Mouse (Mus musculus) naive thymus-derived CD4-positive, alpha-beta T cell, adult 2 months (primary cell): ENCODE results near the gene Lrrtm4.

Experiments used
- DNase-seq: peaks from one replicate; pipeline ENCODE4 v3.0.0-alpha.2; 2011; ENCODE audit warnings: low read depth

Gene Lrrtm4

DNA sequence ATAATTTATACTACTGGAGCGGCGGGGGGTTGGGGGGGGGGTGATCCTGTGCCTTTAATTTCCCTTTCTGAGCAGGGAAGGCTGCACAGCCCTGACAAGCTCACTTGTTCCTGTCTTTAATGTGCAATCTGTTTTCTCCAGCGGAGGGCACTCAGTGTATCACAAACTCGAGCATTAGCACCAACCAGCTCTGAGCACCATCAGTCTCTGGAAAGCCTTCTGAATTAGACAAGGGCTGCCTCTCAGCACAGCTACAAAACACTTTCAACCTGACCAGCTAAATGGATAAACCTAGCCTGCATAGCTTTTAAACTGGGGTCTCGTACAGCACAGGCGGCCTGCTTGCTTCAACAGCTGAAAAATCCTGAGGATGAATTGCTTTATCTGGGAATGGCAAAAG, at the start of gene Lrrtm4:
Lrrtm4 (plus strand) TSS at position 113 of the 400 bp plus-strand sequence.
- no peak for DNase-seq

DNA sequence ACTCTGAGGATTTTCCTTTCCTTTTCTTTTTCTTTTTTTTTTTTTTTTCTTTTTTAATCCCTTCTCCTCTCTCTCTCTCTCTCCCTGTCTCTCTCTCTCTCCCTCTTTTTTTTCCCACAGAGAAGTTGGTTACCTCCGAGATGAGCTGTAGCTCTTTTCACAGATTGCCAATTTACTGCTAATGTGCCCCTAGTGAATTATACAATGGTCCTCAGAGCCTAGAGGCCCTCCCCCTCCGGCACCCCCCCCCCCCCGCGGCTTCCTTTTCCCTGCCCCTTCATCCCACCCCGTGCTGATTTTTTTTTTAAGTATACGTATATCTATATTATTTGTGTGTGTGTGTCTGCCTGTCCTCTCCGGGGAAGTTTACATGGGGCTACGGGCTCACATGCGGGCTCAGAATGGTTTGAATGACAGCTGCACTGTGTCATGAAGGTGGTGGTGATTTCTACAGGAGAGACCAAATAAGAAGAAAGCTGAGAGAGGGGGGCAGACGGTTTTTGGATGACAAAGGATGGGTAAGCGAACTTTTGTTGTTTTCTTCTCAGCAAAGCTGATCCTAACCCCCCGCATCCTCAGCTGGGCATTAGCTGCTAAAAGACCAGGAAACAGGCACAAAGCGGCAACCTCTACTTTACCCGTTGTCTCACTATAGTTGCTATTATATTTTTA, 648 bp downstream of the Lrrtm4 start:
- no peak for DNase-seq

DNA sequence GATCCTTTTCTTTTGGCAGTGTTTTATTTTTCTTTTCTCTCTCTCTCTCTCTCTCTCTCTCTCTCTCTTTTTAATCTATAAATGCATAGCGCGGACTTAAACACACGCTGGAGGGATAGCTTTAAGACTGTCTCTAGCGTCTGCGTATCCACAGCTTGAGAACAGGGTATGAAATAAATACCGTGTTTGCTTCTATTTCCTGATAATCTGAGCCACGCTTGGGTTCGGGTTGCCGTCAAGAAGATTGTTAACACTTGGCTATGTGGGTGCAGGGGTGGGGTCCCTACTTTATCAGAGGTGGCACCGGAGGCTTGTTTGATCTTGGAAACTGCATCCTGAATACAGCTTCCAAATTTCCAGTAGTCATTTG, 1.2 kb downstream of the Lrrtm4 start:
- DNase-seq, result no peak

DNA sequence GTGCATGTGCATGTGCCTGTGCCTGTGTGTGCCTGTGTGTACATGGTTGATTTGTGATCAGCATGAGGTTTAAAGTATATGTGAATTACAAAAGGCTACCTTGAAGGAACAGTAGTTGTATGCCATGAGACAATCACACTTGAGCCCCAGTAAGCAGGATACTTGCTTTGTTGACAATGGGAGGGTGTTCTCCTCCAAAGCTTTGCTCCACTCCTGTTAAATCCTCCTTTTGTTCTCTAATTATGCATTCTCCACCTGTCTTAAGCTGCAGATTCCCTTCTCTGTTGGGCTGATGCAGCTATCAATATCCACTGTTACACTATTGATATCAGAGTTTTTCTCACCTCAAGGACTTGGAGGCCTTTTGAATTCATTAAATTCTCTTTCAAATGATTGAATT, 38.2 kb downstream of the Lrrtm4 start:
- no peak for DNase-seq

DNA sequence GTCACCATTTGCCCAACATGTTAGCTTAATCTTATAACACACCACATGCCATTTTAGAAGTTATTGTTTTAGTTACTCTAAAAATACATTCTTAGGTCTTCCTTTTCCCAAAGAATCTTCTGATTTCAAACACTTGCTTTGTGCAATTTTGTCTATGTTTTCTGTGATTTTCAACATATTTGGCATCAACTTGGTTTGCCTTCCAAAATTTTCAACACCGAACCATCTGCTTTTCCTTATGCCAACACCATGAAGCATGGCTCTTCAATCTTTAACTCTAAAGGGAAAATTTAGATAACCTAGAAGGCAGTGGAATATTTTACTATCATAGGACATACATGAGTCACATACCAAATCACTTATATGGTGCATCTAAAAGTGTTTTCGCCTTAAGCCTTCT, 59.3 kb downstream of the Lrrtm4 start:
- DNase-seq, result no peak

DNA sequence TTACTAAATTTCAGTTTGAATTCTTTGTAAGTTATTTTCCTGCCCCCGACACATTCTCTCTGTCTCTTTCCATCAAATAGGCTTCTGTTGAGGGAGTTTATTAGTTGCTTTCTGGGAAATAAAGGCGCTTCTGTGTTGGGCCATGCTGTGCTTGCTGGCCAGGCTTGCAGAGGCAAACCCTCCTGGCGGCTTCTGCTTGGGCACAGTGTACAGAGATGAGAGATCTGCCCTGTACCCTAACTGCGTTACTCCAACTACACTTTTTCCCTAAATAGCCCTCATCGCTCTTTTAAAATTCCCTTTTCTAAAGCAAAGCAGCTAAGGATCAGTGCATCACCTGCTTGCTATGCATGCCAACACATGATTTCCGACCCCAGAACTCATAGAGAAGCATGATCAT, 60.6 kb downstream of the Lrrtm4 start:
- no peak for DNase-seq

DNA sequence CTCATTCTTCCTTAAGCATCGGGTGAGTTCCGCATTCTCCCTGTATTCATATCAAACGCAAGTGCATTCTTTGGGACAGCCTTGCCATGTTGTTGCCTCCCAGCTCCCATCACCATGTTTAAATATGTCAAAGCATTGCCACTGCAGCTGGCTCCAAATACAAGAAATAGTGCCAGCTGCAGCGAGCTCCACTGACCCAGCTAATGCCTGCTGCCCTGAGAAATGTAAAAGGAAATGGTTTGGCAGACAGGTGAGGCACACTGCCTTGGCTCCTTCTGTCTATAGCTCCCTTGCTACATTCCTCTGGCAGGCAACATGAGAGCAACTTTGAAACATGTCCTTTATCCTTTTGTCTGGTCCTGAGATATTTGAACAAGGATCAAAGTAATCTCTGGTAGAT, 76.2 kb downstream of the Lrrtm4 start:
- DNase-seq, result no peak

DNA sequence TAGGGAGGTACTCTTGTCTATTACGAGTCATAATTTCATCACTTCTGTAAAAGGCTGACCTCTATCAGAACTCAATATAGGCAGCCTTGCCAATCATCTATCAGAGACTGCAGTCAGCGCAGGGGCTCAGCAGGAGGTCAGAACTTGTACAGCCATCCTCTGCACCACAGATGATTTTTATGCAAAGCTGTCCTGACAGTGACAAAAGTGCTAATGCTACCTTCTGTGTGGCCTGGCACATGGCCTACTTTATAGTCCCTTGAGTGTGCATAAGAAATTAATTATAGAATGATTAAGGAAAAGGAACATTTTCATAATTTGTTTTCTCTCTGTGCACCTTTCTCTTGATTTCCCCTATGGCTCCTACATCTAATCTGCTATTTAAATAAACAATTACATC, 86.7 kb downstream of the Lrrtm4 start:
- no peak for DNase-seq

DNA sequence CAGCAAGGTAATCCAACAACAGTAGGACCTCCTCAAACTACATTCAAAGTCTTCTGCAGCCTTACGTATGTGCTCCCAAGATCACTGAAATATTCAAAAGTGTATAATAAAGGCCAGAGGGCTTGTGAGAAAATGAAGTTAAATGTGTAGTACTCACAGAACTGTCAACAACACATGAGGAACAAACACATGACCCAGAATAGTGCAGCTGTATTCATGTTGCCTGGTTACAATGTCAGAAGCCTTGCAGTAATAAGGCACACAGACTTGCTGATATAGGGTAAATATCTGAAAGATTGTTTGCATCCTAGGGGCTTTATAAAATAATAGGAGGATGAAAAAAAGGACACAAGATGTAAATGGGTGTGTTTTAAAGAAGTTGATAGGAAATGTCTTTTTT, 87.2 kb downstream of the Lrrtm4 start:
- DNase-seq, result no peak

DNA sequence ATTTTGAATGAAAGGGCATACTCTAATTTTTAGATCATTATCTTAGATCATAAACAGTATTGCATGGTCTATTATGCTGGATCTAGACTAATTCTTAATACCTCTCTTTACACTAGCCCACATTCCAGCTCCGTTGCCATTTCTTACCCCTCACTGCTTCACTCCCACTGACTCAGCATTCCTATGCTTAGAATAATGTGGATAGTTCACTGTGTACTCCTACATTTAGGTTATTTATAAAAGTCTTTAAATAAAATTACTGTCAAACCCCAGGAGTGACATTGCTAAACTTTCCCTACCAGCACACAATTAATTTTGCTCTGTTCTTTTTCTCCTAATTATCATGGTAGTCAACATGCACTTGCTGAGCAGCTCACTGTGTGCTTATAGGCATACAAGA, 107.7 kb downstream of the Lrrtm4 start:
- DNase-seq, result no peak

DNA sequence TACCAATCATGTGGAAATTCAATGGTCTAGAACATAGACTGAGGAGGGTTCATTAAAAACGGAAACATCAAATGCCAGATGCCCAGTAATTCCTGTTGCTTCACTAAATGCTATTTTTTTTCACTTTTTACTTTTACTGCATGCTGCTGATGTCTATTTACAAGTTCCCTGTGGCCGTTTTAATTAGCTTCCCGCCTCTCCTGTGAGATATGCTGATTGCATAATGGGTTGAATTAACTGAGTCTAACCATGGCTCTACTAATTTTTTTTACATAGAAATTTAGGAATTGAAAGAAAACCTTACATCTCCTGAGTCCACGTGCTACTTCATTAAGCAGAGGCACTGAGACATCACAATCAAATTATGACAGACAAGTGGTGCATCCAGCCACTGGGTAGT, 143.9 kb downstream of the Lrrtm4 start:
- no peak for DNase-seq

DNA sequence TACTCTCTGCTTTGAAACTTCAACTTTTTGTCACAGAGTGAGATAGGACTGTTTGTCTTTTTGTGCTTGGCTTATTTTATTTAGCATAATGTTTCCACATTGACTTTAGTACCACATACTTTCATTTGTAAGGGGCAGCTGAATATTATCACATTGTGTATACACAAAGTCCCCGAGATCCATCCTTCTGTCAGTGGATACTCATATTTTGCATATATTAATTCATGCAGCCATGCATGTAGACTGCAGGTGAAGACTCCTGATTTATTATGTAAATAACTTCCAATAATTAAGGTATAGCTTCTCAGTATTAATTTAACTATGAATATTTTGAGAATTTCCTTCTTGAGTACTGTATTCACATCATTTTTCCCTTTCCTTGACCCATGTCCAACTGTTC, 163.2 kb downstream of the Lrrtm4 start:
- DNase-seq, result no peak

DNA sequence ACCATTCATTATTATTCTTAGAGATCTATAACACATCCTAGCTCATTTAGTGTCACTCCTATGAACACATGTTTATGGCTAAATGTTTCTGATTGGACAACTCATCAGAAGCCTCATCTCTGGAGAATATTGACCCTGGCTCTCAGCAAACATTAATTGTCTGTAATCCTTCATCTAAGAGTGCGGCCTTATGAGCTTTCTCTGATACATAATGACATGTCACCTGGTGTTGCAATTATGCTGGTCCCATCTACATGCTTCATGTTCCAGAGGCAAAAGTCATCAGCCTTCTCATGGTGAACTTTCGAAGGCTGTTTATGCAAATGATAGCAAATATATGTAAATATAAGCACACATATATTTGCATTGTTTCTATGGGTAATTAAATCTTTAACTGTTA, 163.7 kb downstream of the Lrrtm4 start:
- DNase-seq, result no peak

DNA sequence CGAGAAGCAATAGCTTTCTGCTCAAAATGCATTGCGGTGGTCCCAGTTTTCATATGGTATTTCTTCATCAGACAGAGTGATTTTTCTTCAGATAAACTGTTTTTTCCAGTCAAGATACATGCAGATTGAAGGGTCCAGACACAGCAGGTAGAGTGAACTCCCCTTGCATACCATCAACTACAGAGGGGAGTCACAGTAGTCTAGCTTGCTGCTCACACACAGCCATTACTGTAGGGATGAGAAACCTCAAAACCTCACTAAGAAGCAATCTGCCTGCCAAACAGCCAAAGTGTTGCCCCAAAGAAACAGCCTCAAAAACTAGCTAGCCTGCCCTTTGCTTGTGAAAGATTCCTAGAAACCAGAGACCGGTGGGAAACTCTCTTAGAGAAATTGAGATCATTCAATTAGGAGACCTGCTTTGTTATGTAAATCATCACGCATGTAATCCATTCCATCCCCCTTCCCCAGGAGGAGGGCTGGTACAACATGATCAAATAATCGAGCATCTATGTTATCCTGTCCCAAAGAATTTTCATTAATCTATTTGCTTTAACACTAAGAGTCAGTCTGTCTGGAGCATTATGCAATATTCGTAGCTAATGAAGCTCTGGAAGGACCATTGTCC, 166.9 kb downstream of the Lrrtm4 start:
- no peak for DNase-seq

DNA sequence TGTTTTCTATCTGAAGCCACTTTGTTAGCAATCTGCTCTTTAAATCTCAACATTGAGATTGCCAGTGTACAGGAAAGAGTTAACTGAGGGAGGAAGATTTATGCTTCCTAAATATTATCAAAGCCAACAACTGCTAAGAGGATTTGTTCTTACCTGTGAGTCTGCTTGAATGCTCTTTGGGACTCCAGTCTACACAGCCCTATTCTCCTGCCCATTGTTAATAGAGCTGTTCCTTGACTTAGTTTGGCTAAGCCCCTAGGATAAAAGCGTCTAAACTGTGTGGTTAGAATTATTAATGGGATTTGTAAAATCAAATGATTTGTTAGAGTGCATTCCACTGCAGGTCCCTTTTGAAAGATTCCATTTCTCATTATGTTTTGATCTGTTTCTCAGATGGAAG, 168.1 kb downstream of the Lrrtm4 start:
- no peak for DNase-seq

DNA sequence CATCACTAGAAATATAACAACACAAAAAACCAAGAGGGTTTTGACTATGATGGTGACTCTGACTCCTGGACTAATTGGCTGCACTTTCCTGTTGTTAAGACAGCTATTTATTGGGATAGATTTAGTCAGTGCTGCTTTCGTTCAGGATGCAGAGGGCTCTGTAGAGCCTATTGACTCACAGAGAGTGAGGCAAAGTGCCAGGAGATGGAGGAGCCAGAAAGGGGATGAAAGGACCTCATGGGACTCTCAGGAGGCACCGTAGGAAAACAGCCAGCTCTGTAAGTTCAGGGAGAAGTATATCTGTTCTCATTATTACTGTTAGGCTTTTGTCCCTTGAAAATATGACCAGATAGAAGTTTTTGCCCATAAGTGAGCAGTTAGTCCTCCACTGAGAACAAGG, 190.8 kb downstream of the Lrrtm4 start:
- DNase-seq, result no peak

DNA sequence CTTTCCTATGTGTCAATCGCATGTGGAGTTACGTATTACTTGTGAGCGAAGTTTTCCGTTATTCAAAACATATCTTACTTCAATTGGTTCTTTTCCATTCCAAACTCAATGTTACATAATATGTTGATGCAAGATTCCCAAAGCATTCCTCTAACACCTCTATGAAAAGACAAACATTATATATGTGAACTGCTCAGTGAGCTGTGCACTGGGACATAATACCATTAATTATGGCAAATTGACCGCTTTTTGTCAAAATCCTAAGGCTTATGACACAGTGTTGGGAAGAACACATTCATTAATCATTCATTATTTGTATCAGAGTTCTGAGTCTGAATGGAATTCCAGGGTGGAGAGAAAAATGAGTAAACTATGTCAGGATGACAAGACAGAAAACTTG, 191.6 kb downstream of the Lrrtm4 start:
- no peak for DNase-seq

DNA sequence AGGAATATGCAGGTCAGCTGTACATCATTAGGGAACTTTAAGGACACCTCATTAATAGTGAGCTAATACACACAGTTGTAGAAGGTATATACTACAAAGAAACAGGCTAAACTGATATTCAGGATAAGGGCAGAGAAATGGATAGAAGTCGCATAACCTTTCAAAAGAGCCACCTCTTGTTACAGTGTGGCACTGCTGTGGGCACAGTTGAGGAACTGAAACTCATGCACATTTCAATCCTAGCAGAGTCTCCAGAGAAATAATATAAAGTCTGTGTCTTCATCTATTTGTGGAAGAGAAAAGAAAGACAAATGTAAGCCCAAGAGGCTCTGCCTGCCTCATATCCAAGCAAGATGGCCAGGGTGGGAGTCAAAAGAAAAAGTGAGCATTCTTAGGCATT, 242.9 kb downstream of the Lrrtm4 start:
- DNase-seq, result no peak

DNA sequence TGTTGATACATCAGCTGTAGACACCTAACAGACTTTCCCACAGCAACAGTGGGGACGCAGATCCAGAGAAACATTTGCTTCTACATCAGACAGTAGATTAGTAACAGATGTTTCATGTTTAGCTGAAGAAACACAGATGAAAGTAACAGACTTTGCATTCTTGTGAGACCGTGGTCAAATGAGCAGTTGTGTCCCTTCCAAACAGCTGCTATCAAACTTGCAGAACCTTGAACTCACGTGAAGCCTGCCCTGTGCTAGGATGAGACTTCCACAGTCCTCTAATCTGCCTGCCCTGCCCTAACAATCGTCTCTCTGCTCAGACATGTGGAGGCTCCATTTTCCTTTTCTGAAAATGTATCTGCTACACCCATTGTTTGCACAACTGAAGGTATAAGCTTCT, 245.3 kb downstream of the Lrrtm4 start:
- DNase-seq, result no peak

DNA sequence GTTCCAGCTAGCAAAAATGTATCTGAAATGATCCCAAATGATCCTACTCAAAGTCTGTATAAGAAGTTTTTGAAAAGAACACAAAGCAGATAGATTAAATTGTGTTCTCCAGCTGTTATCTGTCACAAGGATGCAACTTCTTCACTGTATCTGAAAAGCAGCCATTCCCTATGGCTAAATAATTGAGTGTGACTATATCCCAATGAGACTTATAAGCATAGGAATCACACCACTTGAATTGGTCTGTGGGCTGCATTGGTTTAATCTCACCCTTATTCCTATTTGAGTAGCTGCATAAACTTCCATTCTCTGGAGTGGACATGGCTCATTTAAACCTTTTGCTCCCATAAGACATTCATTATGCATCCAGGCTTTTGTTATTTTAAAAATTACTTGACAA, 245.9 kb downstream of the Lrrtm4 start:
- DNase-seq, result no peak

DNA sequence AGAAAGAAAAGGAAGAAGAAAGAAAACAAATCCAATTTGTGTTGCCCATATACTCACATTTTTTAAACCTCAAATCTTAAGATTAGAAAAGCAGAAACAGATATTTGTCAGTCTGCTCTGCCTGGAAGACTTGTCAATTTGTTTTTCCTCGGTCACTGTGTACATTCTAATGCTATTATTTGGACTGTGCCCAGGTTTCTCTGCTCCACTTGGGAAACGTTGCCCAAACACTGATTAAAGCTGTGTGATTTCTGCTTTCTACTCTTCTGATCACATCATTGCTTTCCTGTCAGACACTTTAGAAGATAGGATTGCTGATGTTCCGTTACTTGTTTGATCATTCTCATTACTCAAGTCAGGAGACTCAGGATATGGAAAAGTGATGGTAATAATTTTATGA, 247.1 kb downstream of the Lrrtm4 start:
- no peak for DNase-seq

DNA sequence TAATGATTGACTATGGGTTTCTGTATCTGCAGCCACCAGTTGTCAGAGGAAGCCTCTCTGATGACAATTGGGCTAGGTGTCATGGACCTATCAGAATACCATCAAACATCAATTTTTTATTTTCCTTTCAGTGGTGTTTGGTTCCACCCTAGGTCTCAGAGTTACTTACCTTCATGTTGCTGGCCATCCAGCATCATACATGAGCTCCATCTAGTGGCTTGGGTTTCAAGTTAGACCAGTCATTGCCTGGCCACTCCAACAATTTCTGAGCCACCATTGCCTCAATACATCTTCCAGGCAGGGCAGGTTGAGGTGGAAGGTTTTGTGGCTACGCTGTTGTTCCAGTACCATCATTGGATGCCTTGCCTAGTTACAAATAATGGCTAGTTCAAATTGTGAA, 268.3 kb downstream of the Lrrtm4 start:
- DNase-seq, result no peak

DNA sequence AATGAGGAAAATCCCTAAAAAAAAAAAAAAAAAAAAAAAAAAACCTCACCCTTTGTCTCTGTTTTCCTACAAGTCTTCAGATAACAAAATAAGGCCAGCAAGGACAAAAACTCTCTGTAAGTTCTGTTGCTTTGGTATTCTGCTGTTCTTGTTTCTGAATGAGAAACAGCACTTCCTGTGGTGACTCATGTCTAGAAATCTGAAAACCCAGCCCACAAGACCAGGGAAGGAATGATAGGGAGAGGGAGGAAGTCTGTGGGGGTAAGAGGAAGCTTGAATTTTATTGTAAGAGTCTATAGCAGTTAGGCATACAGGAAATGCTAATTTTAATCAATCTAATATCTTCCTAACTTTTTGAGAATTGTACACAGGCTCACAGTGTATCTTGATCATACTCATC, 283.2 kb downstream of the Lrrtm4 start:
- no peak for DNase-seq

DNA sequence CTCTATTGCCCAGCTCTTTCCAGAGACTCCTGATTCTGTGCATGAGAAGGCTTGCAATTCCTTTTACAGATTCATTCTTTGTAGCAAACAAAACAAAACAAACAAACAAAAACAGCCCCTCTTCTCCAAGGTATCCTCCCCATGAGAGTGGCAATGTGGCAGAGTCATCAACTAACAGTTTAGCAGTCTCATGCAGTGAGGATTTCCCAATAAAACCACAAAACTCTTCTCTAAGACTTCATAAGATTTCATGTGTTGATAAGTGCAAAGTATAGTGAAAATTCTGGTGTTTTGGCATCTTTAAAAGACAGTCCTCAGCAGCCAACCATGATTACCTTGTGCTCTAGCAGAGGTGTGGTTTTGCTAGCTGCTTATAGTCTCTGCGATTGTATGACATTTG, 284.9 kb downstream of the Lrrtm4 start:
- no peak for DNase-seq
